In the genomic region with DNA sequence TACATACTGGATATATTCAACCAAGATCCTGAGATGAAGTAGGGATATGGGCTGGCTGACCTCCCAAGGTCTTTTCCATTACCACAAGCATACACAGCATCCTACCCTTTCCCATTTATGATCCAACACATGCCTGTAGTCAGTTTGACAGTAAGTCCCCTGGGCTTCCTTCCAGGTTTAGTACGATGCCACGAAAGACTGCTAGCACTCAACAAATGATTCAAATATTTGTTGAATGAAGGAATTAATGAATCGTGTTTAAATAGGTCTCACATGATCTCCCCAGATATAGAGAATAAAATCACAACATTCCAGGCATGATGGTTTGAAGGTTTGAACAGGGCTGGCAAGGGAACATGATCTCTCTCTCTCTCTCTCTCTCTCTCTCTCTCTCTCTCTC, we compare ENCODE assay signal across 10 mouse cellular contexts. TPM values are rescaled to one million over a fixed set of nuclear protein-coding genes. Genes with fewer than 3 reads are reported as not detected.
A peak's percentile ranks its signal among the peaks of the same experiment; 100 is the strongest.
DNase-seq lines count a peak whose midpoint lies in the region; ATAC-seq and TF ChIP-seq lines count a peak whose summit lies in the region.
"Had no signal": no experiment of that assay in that cellular context is flagged by ENCODE, and none has a peak within 500 bp of the region (broad histone marks: within the 10 kb centered on the region; RNA-seq: fewer than 3 reads in every experiment).

No protein-coding gene starts in this region.

- H3K9me3 ChIP-seq in hindbrain, postnatal 0 days (ENCODE audit: low read length) = no peaks in the 10 kb centered on the region

- H3K4me3 ChIP-seq in hindbrain, postnatal 0 days (ENCODE audit: low read length) = peak overlapping the region; percentile 50

- TF ChIP-seq CTCF in hindbrain, postnatal 0 days (IDR thresholded peaks at IDR 0.05; ENCODE audit: low read depth) = no peak

- WGBS in hindbrain, postnatal 0 days = 28% methylated on average over 3 of the region's 3 CpGs

- no peaks in the 10 kb centered on the region for H3K27me3 ChIP-seq in hindbrain, postnatal 0 days (ENCODE audit: insufficient read depth, low read length)

- H3K4me2 ChIP-seq in hindbrain, postnatal 0 days (ENCODE audit: low read depth, low read length) = peak overlapping the region; percentile 88

- DNase-seq in cerebellum, adult 11-12 months = peak; percentile 25
- DNase-seq in layer of hippocampus, adult 9-10 months (ENCODE audit: low spot score) = peak; percentile 10
- DNase-seq in layer of hippocampus, postnatal 10 days (ENCODE audit: low spot score in 2 of 2) = no peak
- peak; percentile 38 for DNase-seq in hindbrain, postnatal 0 days (ENCODE audit: low spot score)
- DNase-seq in retina, postnatal 1 day = peak; percentile 47
- DNase-seq in thymus, adult 18-20 months = no peak
- DNase-seq in ovary, postnatal 14 days (ENCODE audit: low spot score) = no peak
- DNase-seq: gastrocnemius, adult 2 months; thymus, postnatal 4 days had no signal

- no peak for ATAC-seq in cerebellum, adult (ENCODE audit: insufficient number of reproducible peaks, low FRiP score, low TSS enrichment)
- no peak for ATAC-seq in hindbrain, postnatal 0 days

- peak overlapping the region; percentile 65; the same call in 1 of the 2 replicates for H3K9ac ChIP-seq in hindbrain, postnatal 0 days (replicated peaks; ENCODE audit: low read length)

- H3K4me1 ChIP-seq in hindbrain, postnatal 0 days (ENCODE audit: insufficient read depth, low read length) = no peaks in the 10 kb centered on the region

- no peak overlapping the region for H3K27ac ChIP-seq in hindbrain, postnatal 0 days

- no peaks in the 10 kb centered on the region for H3K36me3 ChIP-seq in hindbrain, postnatal 0 days (ENCODE audit: insufficient read depth, low read length)

RNA-seq across cellular contexts. Expression of a gene that starts 1.0 kb away (rescaled TPM):
- total RNA-seq in layer of hippocampus, postnatal 10 days (2021) = 10 to 100 TPM; 20.5 to 21.4 TPM
- 15.1 and 16.2 TPM in 2 replicates for total RNA-seq in hindbrain, postnatal 0 days (2014; rRNA removed)
- polyA plus RNA-seq in hindbrain, postnatal 0 days (2015; fragmentation: Nextera tagmentation; extraction: Ambion mirVana) = 14.8 and 15.3 TPM in 2 replicates

RNA-seq across cellular contexts. Expression of a gene that starts 31.3 kb away (rescaled TPM):
- total RNA-seq in layer of hippocampus, postnatal 10 days (2021) = 1 to 10 TPM; 1.9 to 2.4 TPM
- 4.3 and 6.5 TPM in 2 replicates for total RNA-seq in hindbrain, postnatal 0 days (2014; rRNA removed)
- polyA plus RNA-seq in hindbrain, postnatal 0 days (2015; fragmentation: Nextera tagmentation; extraction: Ambion mirVana) = 6.4 and 7.8 TPM in 2 replicates
- total RNA-seq: gastrocnemius, adult 2 months had no signal

Comparison
In these comparisons a context has a peak if more than half of its experiments do, and no peak if none do; other contexts are left out.
1. DNase-seq: peak in cerebellum, adult 11-12 months (single experiment), layer of hippocampus, adult 9-10 months (single experiment), hindbrain, postnatal 0 days (single experiment) and retina, postnatal 1 day (single experiment); none in layer of hippocampus, postnatal 10 days (0 of 2), thymus, adult 18-20 months (0 of 2) and ovary, postnatal 14 days (single experiment).